Mouse (Mus musculus) cerebellum, adult 11 months (tissue): ENCODE data around the gene ccdc198.
A peak's percentile ranks its signal among the peaks of the same experiment; 100 is the strongest.

Experiments
- DNase-seq: peaks from one replicate; pipeline ENCODE4 v3.0.0; 2022

ccdc198 gene

DNA sequence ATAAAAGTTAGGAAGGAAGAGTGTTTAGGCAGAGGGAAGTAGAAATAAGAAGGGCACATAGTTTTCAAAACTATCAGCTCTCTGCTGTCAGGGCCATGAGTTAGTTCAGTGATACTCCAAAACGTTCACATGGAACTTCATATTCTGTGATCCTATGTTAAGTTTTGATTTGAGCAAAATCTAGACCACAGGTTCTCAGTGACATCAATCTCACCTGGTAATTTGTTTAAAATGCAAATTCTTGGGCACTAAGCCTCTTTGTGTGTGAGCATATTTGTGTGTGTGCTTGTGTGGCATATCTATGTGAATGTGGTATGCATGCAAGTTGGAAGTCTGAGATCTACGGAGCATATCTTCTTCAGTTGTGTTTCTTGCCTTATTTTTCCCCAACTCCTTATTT lies 59.0 kb downstream of the ccdc198 start:
- no peak for DNase-seq

DNA sequence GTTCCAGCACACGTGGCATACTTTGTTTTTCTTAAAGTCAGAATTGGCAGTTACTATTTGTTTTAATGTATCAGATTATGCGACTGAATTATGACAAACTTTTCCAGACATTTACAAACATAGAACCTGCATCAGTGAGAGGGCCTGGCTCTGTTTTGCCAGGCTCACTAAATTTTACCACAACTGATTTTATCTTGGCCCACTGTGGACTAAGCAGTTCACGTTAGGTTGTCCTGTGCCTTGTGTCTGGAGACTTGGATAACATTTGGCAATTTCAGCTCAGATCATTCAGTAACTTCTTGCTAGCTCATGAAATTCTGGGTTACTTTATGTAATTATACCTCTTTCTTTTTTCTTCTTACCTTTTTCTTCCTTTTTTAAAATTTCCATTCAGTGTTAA lies 65.5 kb downstream of the ccdc198 start:
- DNase-seq = no peak

DNA sequence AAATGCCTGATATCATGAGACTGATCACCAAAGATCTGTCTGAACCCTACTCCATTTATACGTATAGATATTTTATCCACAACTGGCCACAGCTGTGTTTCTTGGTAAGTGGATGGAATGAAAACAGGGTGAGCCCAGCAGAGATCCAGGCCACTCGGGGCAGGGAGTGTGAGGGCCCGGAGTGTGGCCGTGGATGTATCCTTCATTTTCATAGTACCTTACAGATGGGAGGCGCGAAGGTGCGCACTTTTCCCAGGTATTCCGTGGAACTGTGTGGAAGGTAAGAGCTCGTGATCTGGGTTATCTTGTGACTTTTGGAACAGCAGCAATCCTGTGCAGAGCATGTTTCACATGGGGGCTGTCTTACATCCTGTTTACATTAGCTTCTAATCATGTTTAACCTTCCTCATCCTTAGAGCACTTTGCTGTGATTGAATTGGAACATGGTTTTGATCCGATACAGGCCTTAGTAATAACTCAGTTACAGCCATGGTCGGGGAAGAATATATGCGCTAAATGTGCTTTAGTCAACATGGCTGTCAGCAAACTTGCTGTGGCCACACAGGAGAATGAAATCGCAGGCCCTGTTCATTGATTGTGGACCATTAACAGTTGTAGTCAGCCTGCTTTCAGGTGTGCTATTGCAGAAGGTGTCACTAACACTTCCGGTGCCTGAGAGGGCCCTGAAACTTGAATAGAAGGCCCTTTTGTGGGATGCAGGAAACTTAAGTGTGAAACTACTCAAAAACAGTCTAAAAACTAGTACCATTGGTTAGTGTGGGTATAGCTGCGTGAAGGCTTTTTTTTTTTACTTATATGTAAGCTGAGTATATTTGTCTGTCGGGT lies 71.8 kb downstream of the ccdc198 start:
- no peak for DNase-seq

DNA sequence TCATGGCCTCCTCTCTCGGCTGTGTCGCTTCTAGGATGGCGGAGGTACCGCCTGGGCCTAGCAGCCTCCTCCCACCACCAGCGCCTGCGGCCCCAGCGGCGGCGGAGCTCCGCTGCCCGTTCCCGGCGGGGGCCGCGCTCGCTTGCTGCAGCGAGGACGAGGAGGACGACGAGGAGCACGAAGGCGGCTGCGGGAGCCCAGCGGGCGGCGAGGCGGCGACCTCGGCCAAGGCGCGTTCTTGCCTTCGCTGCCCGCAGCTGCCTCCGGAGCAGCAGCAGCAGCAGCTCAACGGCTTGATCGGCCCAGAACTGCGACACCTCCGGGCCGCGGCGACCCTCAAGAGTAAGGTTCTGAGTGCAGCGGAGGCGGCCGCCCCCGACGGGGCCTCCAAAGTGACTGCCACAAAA lies 72.7 kb downstream of the ccdc198 start:
- DNase-seq = peak; percentile 35

DNA sequence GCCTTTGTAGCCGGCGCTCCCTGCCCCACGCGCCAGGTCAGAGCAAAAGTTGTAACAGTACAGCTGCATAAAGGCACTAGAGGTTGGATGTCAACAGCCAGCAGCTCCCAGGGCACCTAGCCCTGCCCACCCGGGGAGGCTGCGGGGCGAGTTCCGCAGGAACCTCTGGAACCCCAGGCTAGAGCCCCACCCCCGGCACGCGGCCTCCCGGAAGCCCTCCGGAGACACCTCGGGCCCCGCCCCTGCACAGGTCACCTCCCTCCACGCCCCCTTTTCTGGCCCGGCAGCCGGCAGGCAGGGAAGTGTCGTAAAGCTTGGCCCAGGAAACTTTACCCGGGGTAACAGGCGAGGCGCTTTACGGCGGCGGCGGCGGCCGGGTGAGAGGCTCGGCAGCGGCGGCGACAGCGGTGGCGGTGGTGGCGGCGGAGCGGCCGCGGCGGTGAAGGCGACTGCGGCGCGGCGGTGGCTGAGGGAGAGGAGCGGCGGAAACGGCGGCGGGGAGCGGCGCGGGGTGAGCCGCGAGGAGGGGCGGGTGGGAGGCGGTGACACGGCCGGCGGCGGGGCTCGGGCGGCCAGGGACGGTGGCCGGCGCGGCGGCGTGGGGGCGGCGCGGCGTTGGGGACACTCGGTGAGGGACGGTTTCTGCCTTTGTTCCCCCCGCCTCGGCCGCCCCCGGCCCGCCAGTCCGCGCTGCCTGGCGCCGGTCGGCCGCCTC lies 73.2 kb downstream of the ccdc198 start, which contains the start of gene Naa30:
Naa30 (plus strand) TSS at position 360 of the 715 bp plus-strand sequence.
- DNase-seq = peak; percentile 94

- no peak for DNase-seq
Observed at GRCm38 (mm10) chr14:49171286-49171685, 74.0 kb downstream of the ccdc198 start.
